Mouse (Mus musculus): ENCODE results near the gene Smagp. TPM values are rescaled to one million over a fixed set of nuclear protein-coding genes. Genes with fewer than 3 reads are reported as not detected.
"Not testable (repeated sequence)": the region's sequence is repeated elsewhere in the genome, so short reads cannot be mapped to it uniquely, and the experiment has no call there.

Smagp gene
- total and polyA plus RNA-seq, 3 experiments: 11.6 to 21.1 (median 12.9) TPM

DNA sequence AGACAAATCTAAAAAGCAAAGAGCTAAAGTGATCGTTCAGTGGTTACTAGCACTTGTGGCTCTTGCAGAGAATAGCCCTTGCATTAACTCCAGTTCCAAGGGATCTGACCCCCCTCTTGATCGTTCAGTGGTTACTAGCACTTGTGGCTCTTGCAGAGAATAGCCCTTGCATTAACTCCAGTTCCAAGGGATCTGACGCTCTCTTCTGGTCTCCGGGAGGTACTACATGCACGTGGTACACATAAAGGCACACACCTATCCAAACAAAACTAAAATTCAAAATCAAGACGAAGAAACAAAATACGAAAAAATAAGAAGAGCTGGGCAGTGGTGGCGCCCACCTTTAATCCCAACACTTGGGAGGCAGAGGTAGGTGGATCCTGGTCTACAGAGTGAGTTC is 30.1 kb downstream of the Smagp start:
- intact Hi-C loops (cut with DNase I); H3K36me3 ChIP-seq (ENCODE audit: control insufficient read depth, insufficient read depth, low read length); H3K4me1 ChIP-seq (ENCODE audit: control insufficient read depth, insufficient read depth, low read length); DNase-seq; H3K9ac ChIP-seq (ENCODE audit: low read depth, low read length); H3K79me2 ChIP-seq (replicated peaks; ENCODE audit: control insufficient read depth, insufficient read depth, low read length); H3K4me3 ChIP-seq; H3K27me3 ChIP-seq (ENCODE audit: control insufficient read depth, insufficient read depth, low read length); H3K27ac ChIP-seq: not testable (repeated sequence)
- WGBS: 90% methylated on average over 8 of the region's 8 CpGs
- peak; percentile 54 for TF ChIP-seq CTCF (IDR thresholded peaks at IDR 0.05)

- H3K79me2 ChIP-seq (replicated peaks; ENCODE audit: control insufficient read depth, insufficient read depth, low read length): no peaks in the 10 kb centered on the region
- WGBS: 54% methylated on average over 3 of the region's 3 CpGs
- TF ChIP-seq EP300 (IDR thresholded peaks at IDR 0.05; ENCODE audit: insufficient read depth, low read depth, low read length) (no peak), CTCF (IDR thresholded peaks at IDR 0.05) (no peak), POLR2A (IDR thresholded peaks at IDR 0.05; ENCODE audit: insufficient read depth, low read depth, low read length) (no peak)
- intact Hi-C loops (cut with DNase I): no loop called here
- H3K27me3 ChIP-seq (ENCODE audit: control insufficient read depth, insufficient read depth, low read length): no peaks in the 10 kb centered on the region
- H3K27ac ChIP-seq: no peak overlapping the region
- no peak overlapping the region for H3K4me3 ChIP-seq
- DNase-seq: no peak
- no peak overlapping the region for H3K9ac ChIP-seq (ENCODE audit: low read depth, low read length)
- H3K4me1 ChIP-seq (ENCODE audit: control insufficient read depth, insufficient read depth, low read length): no peaks in the 10 kb centered on the region
- H3K36me3 ChIP-seq (ENCODE audit: control insufficient read depth, insufficient read depth, low read length): no peaks in the 10 kb centered on the region
Observed at GRCm38 (mm10) chr15:100601669-100602068, 35.1 kb downstream of the Smagp start.

- Histone ChIP-seq H3K4me3 (peak overlapping the region; percentile 84; the same call in 1 of the 2 replicates), H3K27ac (no peak overlapping the region), H3K27me3 (ENCODE audit: control insufficient read depth, insufficient read depth, low read length) (no peaks in the 10 kb centered on the region), H3K9ac (ENCODE audit: low read depth, low read length) (no peak overlapping the region), H3K36me3 (ENCODE audit: control insufficient read depth, insufficient read depth, low read length) (no peaks in the 10 kb centered on the region), H3K4me1 (ENCODE audit: control insufficient read depth, insufficient read depth, low read length) (no peaks in the 10 kb centered on the region), H3K79me2 (replicated peaks; ENCODE audit: control insufficient read depth, insufficient read depth, low read length) (no peaks in the 10 kb centered on the region)
- intact Hi-C loops (cut with DNase I): loop anchor here (1.0 kb wide), 1 partner anchor 13 kb away; no protein-coding TSS in a partner anchor
- no peak for TF ChIP-seq POLR2A (IDR thresholded peaks at IDR 0.05; ENCODE audit: insufficient read depth, low read depth, low read length)
- no peak for TF ChIP-seq CTCF (IDR thresholded peaks at IDR 0.05)
- no peak for TF ChIP-seq EP300 (IDR thresholded peaks at IDR 0.05; ENCODE audit: insufficient read depth, low read depth, low read length)
- no peak for DNase-seq
- 62% methylated on average over 21 of the region's 21 CpGs for WGBS
Observed at GRCm38 (mm10) chr15:100600696-100601272, 36.0 kb downstream of the Smagp start.

DNA sequence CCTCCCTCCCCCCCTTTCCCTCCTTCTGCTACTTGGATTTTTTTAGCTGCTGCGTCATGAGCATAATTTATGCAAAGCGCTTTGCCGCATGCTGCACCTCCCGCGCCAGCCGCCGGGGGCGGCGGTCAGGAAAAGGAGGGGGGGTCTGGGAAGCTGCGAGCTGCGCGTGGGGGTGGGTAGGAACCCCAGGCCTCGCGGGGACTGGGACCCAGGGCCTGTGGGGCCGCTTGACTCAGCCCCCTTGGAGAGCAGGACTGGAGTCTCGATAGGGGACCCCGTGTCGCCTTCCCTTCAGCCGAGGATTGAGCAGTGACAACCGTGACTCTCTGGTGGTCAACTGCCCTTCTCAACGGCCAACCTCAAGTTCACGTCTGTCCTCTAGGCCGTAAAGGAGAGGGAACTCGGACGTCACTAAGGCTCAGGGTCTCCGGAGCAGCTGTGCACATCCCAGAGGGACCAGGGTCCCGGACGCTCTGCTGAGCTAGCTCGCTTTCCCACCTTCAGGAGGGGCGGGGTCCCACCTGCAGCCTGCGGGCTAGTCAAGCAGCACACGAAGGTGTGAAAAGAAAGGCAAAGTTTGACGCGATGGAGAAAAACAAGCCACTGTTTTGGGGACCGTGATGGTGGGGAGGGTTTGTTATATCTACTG is 36.6 kb downstream of the Smagp start:
- WGBS: 5% methylated on average over 29 of the region's 35 CpGs
- Histone ChIP-seq H3K4me3 (peak overlapping the region; percentile 84), H3K79me2 (replicated peaks; ENCODE audit: control insufficient read depth, insufficient read depth, low read length) (no peaks in the 10 kb centered on the region), H3K27ac (peak overlapping the region; percentile 78), H3K36me3 (ENCODE audit: control insufficient read depth, insufficient read depth, low read length) (no peaks in the 10 kb centered on the region), H3K4me1 (ENCODE audit: control insufficient read depth, insufficient read depth, low read length) (no peaks in the 10 kb centered on the region), H3K9ac (ENCODE audit: low read depth, low read length) (peak overlapping the region; percentile 93), H3K27me3 (ENCODE audit: control insufficient read depth, insufficient read depth, low read length) (no peaks in the 10 kb centered on the region)
- TF ChIP-seq EP300 (IDR thresholded peaks at IDR 0.05; ENCODE audit: insufficient read depth, low read depth, low read length) (no peak), CTCF (IDR thresholded peaks at IDR 0.05) (peak; percentile 74)
- intact Hi-C loops (cut with DNase I): loop anchor here (1.0 kb wide), 1 partner anchor 13 kb away; no protein-coding TSS in a partner anchor
- peak; percentile 83 to 85 for DNase-seq

DNA sequence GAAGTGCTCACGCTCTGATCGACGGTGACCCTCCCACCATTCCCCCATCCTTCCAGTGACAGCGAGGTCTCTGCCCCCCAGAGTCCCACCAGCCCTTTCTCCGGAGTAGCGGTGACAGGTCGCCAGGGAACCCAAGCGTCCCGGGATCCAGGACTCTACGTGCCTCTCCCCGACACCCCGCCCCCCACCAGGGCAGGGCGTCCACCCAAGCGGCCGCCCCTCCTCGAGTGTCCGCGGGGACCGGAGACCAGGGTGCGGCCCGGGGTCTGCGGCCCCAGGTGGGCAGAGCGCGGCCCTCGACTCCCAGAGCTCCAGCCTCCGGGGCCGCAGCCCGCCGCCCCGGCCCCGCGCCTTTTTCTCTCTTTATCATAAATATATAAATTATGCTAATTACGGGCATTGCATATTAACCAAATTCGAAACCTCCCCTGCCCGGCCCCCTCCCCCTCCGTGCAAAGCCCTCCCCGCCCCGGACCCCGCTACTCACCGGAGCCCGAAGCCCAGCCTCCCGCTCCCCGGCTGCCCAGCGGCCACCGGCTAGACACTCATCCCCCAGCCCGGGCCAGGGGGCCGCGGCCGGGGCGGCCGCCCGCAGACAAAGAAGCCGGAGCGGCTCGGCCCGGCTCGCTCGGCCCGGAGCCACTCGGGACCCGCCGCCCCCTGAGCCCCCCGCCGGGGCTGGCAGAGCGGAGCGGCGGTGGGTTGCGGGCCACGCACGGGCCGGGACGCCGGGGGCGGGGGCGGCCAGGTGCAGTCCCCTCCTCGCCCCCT is 37.3 kb downstream of the Smagp start, which contains the start of gene Pou6f1:
Pou6f1 (minus strand) TSS at position 709 of the 771 bp plus-strand sequence.
- Histone ChIP-seq H3K9ac (ENCODE audit: low read depth, low read length) (peak within 1 kb of the TSS; percentile 93), H3K36me3 (ENCODE audit: control insufficient read depth, insufficient read depth, low read length) (no peaks in the 10 kb centered on the region), H3K27ac (peak within 1 kb of the TSS; percentile 78), H3K27me3 (ENCODE audit: control insufficient read depth, insufficient read depth, low read length) (no peaks in the 10 kb centered on the region), H3K4me3 (peak within 1 kb of the TSS; percentile 84), H3K4me1 (ENCODE audit: control insufficient read depth, insufficient read depth, low read length) (no peaks in the 10 kb centered on the region), H3K79me2 (replicated peaks; ENCODE audit: control insufficient read depth, insufficient read depth, low read length) (no peaks in the 10 kb centered on the region)
- intact Hi-C loops (cut with DNase I): loop anchor here (1.0 kb wide), 1 partner anchor 14 kb away; no protein-coding TSS in a partner anchor
- TF ChIP-seq EP300 (IDR thresholded peaks at IDR 0.05; ENCODE audit: insufficient read depth, low read depth, low read length) (no peak), CTCF (IDR thresholded peaks at IDR 0.05) (no peak), POLR2A (IDR thresholded peaks at IDR 0.05; ENCODE audit: insufficient read depth, low read depth, low read length) (no peak)
- peak; percentile 78 for DNase-seq
- WGBS: 1% methylated on average over 73 of the region's 76 CpGs

GRCm38 (mm10) chr15:100598883-100599275 is 37.9 kb downstream of the Smagp start:
- Histone ChIP-seq H3K9ac (ENCODE audit: low read depth, low read length) (peak overlapping the region; percentile 85), H3K4me3 (peak overlapping the region; percentile 84), H3K36me3 (ENCODE audit: control insufficient read depth, insufficient read depth, low read length) (no peaks in the 10 kb centered on the region), H3K79me2 (replicated peaks; ENCODE audit: control insufficient read depth, insufficient read depth, low read length) (no peaks in the 10 kb centered on the region), H3K27me3 (ENCODE audit: control insufficient read depth, insufficient read depth, low read length) (no peaks in the 10 kb centered on the region), H3K27ac (peak overlapping the region; percentile 78), H3K4me1 (ENCODE audit: control insufficient read depth, insufficient read depth, low read length) (no peaks in the 10 kb centered on the region)
- 3% methylated on average over 12 of the region's 12 CpGs for WGBS
- intact Hi-C loops (cut with DNase I): no loop called here
- peak; percentile 66 to 69 for DNase-seq
- peak; percentile 50; the same call in 1 of the 2 replicates for TF ChIP-seq POLR2A (IDR thresholded peaks at IDR 0.05; ENCODE audit: insufficient read depth, low read depth, low read length)
- TF ChIP-seq CTCF (IDR thresholded peaks at IDR 0.05): no peak
